Mouse (Mus musculus): ENCODE measurements around the gene Thsd7a. TPM values are rescaled to one million over a fixed set of nuclear protein-coding genes. Genes with fewer than 3 reads are reported as not detected.

Gene Thsd7a
- polyA plus RNA-seq, 1 experiment from 2014 or later = 2.5 TPM

GRCm38 (mm10) chr6:12506877-12507276 lies 242.3 kb downstream of the Thsd7a start:
- H3K4me2 ChIP-seq = no peak overlapping the region
- H3K36me3 ChIP-seq (ENCODE audit: control insufficient read depth, insufficient read depth, low read length) = no peaks in the 10 kb centered on the region
- H3K27ac ChIP-seq (ENCODE audit: low read depth, low read length) = no peak overlapping the region
- no peak for ATAC-seq (replicated peaks; ENCODE audit: insufficient number of reproducible peaks, low FRiP score, low TSS enrichment)
- no peaks in the 10 kb centered on the region for H3K4me1 ChIP-seq (ENCODE audit: control insufficient read depth, insufficient read depth, low read length)
- no peaks in the 10 kb centered on the region for H3K9me3 ChIP-seq (replicated peaks; ENCODE audit: control insufficient read depth, low read length)
- H3K27me3 ChIP-seq (ENCODE audit: control insufficient read depth, insufficient read depth, low read length) = no peaks in the 10 kb centered on the region
- H3K4me3 ChIP-seq (ENCODE audit: low read depth, low read length) = no peak overlapping the region
- 80% methylated on average over 2 of the region's 2 CpGs for WGBS (ENCODE audit: insufficient replicate concordance)
- no peak overlapping the region for H3K9ac ChIP-seq (ENCODE audit: low read depth, low read length)

- WGBS (ENCODE audit: insufficient replicate concordance) = 78% methylated on average over 7 of the region's 7 CpGs
- H3K36me3 ChIP-seq (ENCODE audit: control insufficient read depth, insufficient read depth, low read length) = no peaks in the 10 kb centered on the region
- H3K4me3 ChIP-seq (ENCODE audit: low read depth, low read length) = no peak overlapping the region
- H3K27me3 ChIP-seq (ENCODE audit: control insufficient read depth, insufficient read depth, low read length) = no peaks in the 10 kb centered on the region
- no peak overlapping the region for H3K27ac ChIP-seq (ENCODE audit: low read depth, low read length)
- H3K4me1 ChIP-seq (ENCODE audit: control insufficient read depth, insufficient read depth, low read length) = no peaks in the 10 kb centered on the region
- no peaks in the 10 kb centered on the region for H3K9me3 ChIP-seq (replicated peaks; ENCODE audit: control insufficient read depth, low read length)
- no peak for ATAC-seq (replicated peaks; ENCODE audit: insufficient number of reproducible peaks, low FRiP score, low TSS enrichment)
- H3K4me2 ChIP-seq = no peak overlapping the region
- H3K9ac ChIP-seq (ENCODE audit: low read depth, low read length) = no peak overlapping the region
These were observed 245.3 kb downstream of the Thsd7a start for GRCm38 (mm10) chr6:12503867-12504266.

DNA sequence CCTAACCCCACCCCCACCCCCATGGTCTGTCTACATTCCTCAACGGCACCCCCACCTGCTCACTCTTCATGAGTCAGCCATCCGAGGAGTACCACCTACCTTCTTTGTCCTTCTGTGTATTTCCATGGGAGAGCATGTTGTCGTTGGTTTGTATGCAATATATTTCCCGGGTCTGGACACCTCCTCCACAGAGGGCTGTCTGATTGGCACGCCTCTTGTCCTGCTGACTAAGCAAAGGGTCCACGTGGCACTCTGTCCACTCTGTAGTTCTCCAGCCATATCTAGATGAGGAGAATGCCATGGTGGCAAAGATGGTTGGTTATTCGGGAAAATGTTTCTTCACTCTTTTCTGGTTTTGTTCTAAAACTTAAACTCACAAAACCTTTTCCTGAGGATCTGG lies 248.3 kb downstream of the Thsd7a start:
- Histone ChIP-seq H3K9me3 (replicated peaks; ENCODE audit: control insufficient read depth, low read length) (no peaks in the 10 kb centered on the region), H3K4me3 (ENCODE audit: low read depth, low read length) (no peak overlapping the region), H3K27ac (ENCODE audit: low read depth, low read length) (no peak overlapping the region), H3K27me3 (ENCODE audit: control insufficient read depth, insufficient read depth, low read length) (no peaks in the 10 kb centered on the region), H3K4me1 (ENCODE audit: control insufficient read depth, insufficient read depth, low read length) (no peaks in the 10 kb centered on the region), H3K9ac (ENCODE audit: low read depth, low read length) (no peak overlapping the region), H3K4me2 (no peak overlapping the region), H3K36me3 (ENCODE audit: control insufficient read depth, insufficient read depth, low read length) (no peaks in the 10 kb centered on the region)
- 74% methylated on average over 7 of the region's 7 CpGs for WGBS (ENCODE audit: insufficient replicate concordance)
- no peak for ATAC-seq (replicated peaks; ENCODE audit: insufficient number of reproducible peaks, low FRiP score, low TSS enrichment)

GRCm38 (mm10) chr6:12499866-12500265 lies 249.3 kb downstream of the Thsd7a start:
- H3K4me3 ChIP-seq (ENCODE audit: low read depth, low read length) = no peak overlapping the region
- no peaks in the 10 kb centered on the region for H3K9me3 ChIP-seq (replicated peaks; ENCODE audit: control insufficient read depth, low read length)
- no peaks in the 10 kb centered on the region for H3K27me3 ChIP-seq (ENCODE audit: control insufficient read depth, insufficient read depth, low read length)
- H3K36me3 ChIP-seq (ENCODE audit: control insufficient read depth, insufficient read depth, low read length) = no peaks in the 10 kb centered on the region
- no peak overlapping the region for H3K9ac ChIP-seq (ENCODE audit: low read depth, low read length)
- H3K4me1 ChIP-seq (ENCODE audit: control insufficient read depth, insufficient read depth, low read length) = no peaks in the 10 kb centered on the region
- no peak for ATAC-seq (replicated peaks; ENCODE audit: insufficient number of reproducible peaks, low FRiP score, low TSS enrichment)
- no peak overlapping the region for H3K4me2 ChIP-seq
- no peak overlapping the region for H3K27ac ChIP-seq (ENCODE audit: low read depth, low read length)

DNA sequence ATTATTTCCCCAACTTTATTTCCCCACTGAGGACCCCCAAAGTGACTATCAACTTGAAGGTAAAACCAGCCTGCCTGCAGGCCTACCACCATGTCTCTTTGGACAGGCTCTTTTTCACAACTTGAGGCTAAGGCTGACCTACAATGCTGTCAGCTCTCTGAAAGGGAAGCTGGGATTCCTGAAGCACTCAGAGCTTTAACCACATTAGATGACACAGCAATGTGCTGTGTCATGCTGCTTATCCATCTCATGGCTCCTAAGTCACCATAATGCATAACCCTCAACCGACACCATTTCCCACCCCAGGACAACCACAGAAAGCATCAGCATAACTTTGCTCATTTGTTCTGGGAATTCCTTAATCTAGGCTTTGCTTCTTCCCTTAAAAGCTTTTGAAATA lies 255.6 kb downstream of the Thsd7a start:
- Histone ChIP-seq H3K4me3 (ENCODE audit: low read depth, low read length) (no peak overlapping the region), H3K9ac (ENCODE audit: low read depth, low read length) (no peak overlapping the region), H3K27ac (ENCODE audit: low read depth, low read length) (no peak overlapping the region), H3K4me1 (ENCODE audit: control insufficient read depth, insufficient read depth, low read length) (no peaks in the 10 kb centered on the region), H3K27me3 (ENCODE audit: control insufficient read depth, insufficient read depth, low read length) (no peaks in the 10 kb centered on the region), H3K9me3 (replicated peaks; ENCODE audit: control insufficient read depth, low read length) (no peaks in the 10 kb centered on the region), H3K36me3 (ENCODE audit: control insufficient read depth, insufficient read depth, low read length) (no peaks in the 10 kb centered on the region), H3K4me2 (no peak overlapping the region)
- no peak for ATAC-seq (replicated peaks; ENCODE audit: insufficient number of reproducible peaks, low FRiP score, low TSS enrichment)
- 86% methylated on average over 1 of the region's 1 CpGs for WGBS (ENCODE audit: insufficient replicate concordance)

DNA sequence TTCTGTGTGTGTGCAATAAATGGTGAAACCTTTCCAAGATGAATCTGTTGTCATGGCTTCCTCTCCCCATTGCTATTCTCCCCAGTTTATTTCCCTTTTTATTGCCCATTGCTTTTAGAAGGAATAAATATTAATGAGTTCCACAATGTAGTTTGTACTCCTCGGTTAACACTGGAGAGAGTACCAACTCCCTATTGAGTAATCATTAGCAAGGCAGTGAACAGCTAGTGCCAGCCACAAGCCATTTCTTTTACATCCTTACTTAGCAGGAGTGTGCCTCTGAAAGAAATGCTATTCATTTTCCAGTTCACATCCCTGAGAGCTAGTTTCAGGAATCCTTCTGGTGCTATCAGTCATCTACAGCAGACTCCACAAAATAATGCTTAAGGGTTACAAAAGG lies 260.3 kb downstream of the Thsd7a start:
- no peaks in the 10 kb centered on the region for H3K4me1 ChIP-seq (ENCODE audit: control insufficient read depth, insufficient read depth, low read length)
- ATAC-seq (replicated peaks; ENCODE audit: insufficient number of reproducible peaks, low FRiP score, low TSS enrichment) = no peak
- H3K27me3 ChIP-seq (ENCODE audit: control insufficient read depth, insufficient read depth, low read length) = no peaks in the 10 kb centered on the region
- no peaks in the 10 kb centered on the region for H3K36me3 ChIP-seq (ENCODE audit: control insufficient read depth, insufficient read depth, low read length)
- H3K9ac ChIP-seq (ENCODE audit: low read depth, low read length) = no peak overlapping the region
- no peaks in the 10 kb centered on the region for H3K9me3 ChIP-seq (replicated peaks; ENCODE audit: control insufficient read depth, low read length)
- 76% methylated on average over 1 of the region's 1 CpGs for WGBS (ENCODE audit: insufficient replicate concordance)
- no peak overlapping the region for H3K4me3 ChIP-seq (ENCODE audit: low read depth, low read length)
- no peak overlapping the region for H3K4me2 ChIP-seq
- no peak overlapping the region for H3K27ac ChIP-seq (ENCODE audit: low read depth, low read length)

DNA sequence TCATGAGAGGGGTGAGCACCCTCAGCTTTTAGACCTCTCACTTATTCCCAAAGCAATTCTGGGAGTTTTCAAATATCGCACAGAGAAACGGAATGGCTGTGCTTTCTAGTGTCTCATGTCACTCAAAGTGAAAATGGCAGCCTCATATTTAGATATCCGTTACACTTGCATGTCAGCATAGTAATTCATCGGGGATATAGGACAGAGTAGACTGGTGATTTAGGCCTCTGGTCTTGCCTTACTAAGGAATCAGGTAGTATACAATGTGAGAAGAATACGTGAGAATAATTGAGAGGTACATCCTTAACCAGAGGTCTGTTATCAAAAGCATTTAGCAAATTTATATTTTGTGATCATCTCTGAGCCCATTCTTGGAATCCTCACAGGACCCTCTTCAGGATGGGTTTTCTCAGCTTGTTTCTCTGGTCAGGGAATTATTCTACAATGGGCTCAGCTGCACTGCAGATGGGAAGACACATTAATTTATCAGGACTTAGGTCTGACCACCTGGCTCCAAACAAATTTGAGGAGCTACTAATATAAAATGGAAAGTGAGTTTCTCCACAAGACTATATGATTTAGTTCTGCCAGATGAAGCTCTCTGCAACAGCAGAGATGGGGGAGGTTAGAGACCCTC lies 267.6 kb downstream of the Thsd7a start:
- H3K9ac ChIP-seq (ENCODE audit: low read depth, low read length) = no peak overlapping the region
- no peaks in the 10 kb centered on the region for H3K36me3 ChIP-seq (ENCODE audit: control insufficient read depth, insufficient read depth, low read length)
- H3K4me2 ChIP-seq = no peak overlapping the region
- no peaks in the 10 kb centered on the region for H3K27me3 ChIP-seq (ENCODE audit: control insufficient read depth, insufficient read depth, low read length)
- no peaks in the 10 kb centered on the region for H3K4me1 ChIP-seq (ENCODE audit: control insufficient read depth, insufficient read depth, low read length)
- no peaks in the 10 kb centered on the region for H3K9me3 ChIP-seq (replicated peaks; ENCODE audit: control insufficient read depth, low read length)
- H3K27ac ChIP-seq (ENCODE audit: low read depth, low read length) = no peak overlapping the region
- 80% methylated on average over 5 of the region's 5 CpGs for WGBS (ENCODE audit: insufficient replicate concordance)
- ATAC-seq (replicated peaks; ENCODE audit: insufficient number of reproducible peaks, low FRiP score, low TSS enrichment) = no peak
- no peak overlapping the region for H3K4me3 ChIP-seq (ENCODE audit: low read depth, low read length)

DNA sequence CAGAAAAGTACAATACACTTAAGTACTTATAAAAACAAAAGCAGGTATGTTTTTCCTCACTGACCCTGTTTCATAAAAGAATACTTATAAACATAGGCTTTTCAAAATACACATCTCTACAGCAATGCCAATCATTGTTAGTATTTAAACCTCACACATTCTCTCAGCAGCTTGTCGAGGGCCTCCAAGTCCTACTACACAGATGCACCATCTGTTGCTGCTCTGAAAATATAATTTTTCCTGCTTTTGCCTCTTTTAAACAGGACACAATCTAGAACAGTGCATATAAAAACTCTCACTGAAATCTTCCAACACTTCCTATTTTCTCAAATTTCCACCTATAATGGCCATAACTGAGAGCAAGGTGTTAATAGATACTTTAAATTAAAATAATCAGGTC lies 270.9 kb downstream of the Thsd7a start:
- Histone ChIP-seq H3K36me3 (ENCODE audit: control insufficient read depth, insufficient read depth, low read length) (no peaks in the 10 kb centered on the region), H3K27ac (ENCODE audit: low read depth, low read length) (no peak overlapping the region), H3K9ac (ENCODE audit: low read depth, low read length) (no peak overlapping the region), H3K27me3 (ENCODE audit: control insufficient read depth, insufficient read depth, low read length) (no peaks in the 10 kb centered on the region), H3K4me1 (ENCODE audit: control insufficient read depth, insufficient read depth, low read length) (no peaks in the 10 kb centered on the region), H3K4me2 (no peak overlapping the region), H3K4me3 (ENCODE audit: low read depth, low read length) (no peak overlapping the region), H3K9me3 (replicated peaks; ENCODE audit: control insufficient read depth, low read length) (no peaks in the 10 kb centered on the region)
- ATAC-seq (replicated peaks; ENCODE audit: insufficient number of reproducible peaks, low FRiP score, low TSS enrichment) = no peak
- 72% methylated on average over 1 of the region's 1 CpGs for whole genome bisulfite sequencing (ENCODE audit: insufficient replicate concordance)

DNA sequence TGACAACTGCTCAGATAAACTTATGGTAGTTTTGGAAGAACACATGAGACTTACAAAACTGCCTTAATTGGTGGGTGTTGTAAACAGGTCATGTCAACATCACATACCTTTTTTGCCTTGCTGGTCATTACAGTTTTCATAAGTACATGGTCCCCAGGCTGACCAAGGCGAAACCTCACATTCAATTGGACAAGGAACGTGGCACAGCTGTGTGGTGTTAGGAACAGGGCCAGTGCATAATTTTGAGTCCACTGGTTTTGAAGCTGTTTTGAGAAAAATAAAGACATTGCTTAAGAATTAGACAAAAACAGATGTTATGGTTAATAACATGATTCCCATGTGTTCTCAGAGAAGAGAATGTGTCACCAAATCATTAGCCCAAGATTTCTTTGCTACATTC lies 278.3 kb downstream of the Thsd7a start:
- Histone ChIP-seq H3K9ac (ENCODE audit: low read depth, low read length) (no peak overlapping the region), H3K36me3 (ENCODE audit: control insufficient read depth, insufficient read depth, low read length) (no peaks in the 10 kb centered on the region), H3K27me3 (ENCODE audit: control insufficient read depth, insufficient read depth, low read length) (no peaks in the 10 kb centered on the region), H3K4me1 (ENCODE audit: control insufficient read depth, insufficient read depth, low read length) (peaks cover 7% of the 10 kb centered on the region), H3K27ac (ENCODE audit: low read depth, low read length) (no peak overlapping the region), H3K4me2 (no peak overlapping the region), H3K4me3 (ENCODE audit: low read depth, low read length) (no peak overlapping the region), H3K9me3 (replicated peaks; ENCODE audit: control insufficient read depth, low read length) (no peaks in the 10 kb centered on the region)
- no peak for ATAC-seq (replicated peaks; ENCODE audit: insufficient number of reproducible peaks, low FRiP score, low TSS enrichment)
- 86% methylated on average over 2 of the region's 2 CpGs for WGBS (ENCODE audit: insufficient replicate concordance)
